Mouse (Mus musculus) lung, embryonic 15.5 days (tissue): ENCODE results near the gene Wdr83os. TPM values are rescaled to one million over a fixed set of nuclear protein-coding genes. Genes with fewer than 3 reads are reported as not detected.
"Not testable (repeated sequence)": the region's sequence is repeated elsewhere in the genome, so short reads cannot be mapped to it uniquely, and the experiment has no call there.

ENCODE experiments used
- ATAC-seq: fragments of 200-750 bp; cut with Nextera tagmentation; 2 replicates; pipeline ENCODE4 v1.8.0; 2017; ENCODE audit warnings: moderate number of reproducible peaks, borderline replicate concordance; ENCODE audit not compliant: low FRiP score, low TSS enrichment; ENCODE audit errors: extremely low read depth
- H3K27ac ChIP-seq: fragments of 300-500 bp; sonication (generic); 2 replicates; pipeline ENCODE4 v1.5.1; 2015; ENCODE audit warnings: moderate library complexity, mild to moderate bottlenecking, inconsistent platforms
- H3K27me3 ChIP-seq: fragments of 300-500 bp; sonication (generic); 2 replicates; pipeline ENCODE4 v1.6.1; 2015; ENCODE audit warnings: inconsistent platforms
- H3K36me3 ChIP-seq: fragments of 300-500 bp; sonication (generic); 2 replicates; pipeline ENCODE4 v1.6.1; 2015; ENCODE audit warnings: inconsistent platforms
- H3K4me1 ChIP-seq: fragments of 300-500 bp; sonication (generic); 2 replicates; pipeline ENCODE4 v1.6.1; 2015; ENCODE audit warnings: inconsistent platforms
- H3K4me2 ChIP-seq: fragments of 300-500 bp; sonication (generic); 2 replicates; pipeline ENCODE4 v1.6.1; 2015; ENCODE audit warnings: inconsistent platforms, mild to moderate bottlenecking, moderate library complexity
- H3K4me3 ChIP-seq: fragments of 300-500 bp; sonication (generic); 2 replicates; pipeline ENCODE4 v1.5.1; 2015; ENCODE audit warnings: mild to moderate bottlenecking, inconsistent platforms
- H3K9ac ChIP-seq: fragments of 300-500 bp; sonication (generic); 2 replicates; pipeline ENCODE4 v1.6.1; 2015; ENCODE audit warnings: inconsistent platforms
- H3K9me3 ChIP-seq: fragments of 300-500 bp; sonication (generic); 2 replicates; pipeline ENCODE4 v1.6.1; 2016; ENCODE audit warnings: inconsistent platforms
- WGBS: fragments of 180-500 bp; shearing (Covaris S2); methylation state at CpG from one replicate; pipeline ENCODE4 v1.1.7; 2015; 5-methylcytosine and 5-hydroxymethylcytosine counted together
- polyA plus RNA-seq: library from polyadenylated mRNA; unstranded; fragments of >200 nt; fragmentation: Nextera tagmentation; extraction: Ambion mirVana; gene quantifications from 2 replicates; pipeline ENCODE4 v1.2.1, GENCODE M21; 2015

Wdr83os gene
- polyA plus RNA-seq, 1 experiment from 2014 or later = 140 TPM

- H3K4me1 ChIP-seq = peaks cover 18% of the 10 kb centered on the region
- H3K27ac ChIP-seq = no peak overlapping the region
- no peak overlapping the region for H3K4me3 ChIP-seq
- no peak overlapping the region for H3K9ac ChIP-seq
- 78% methylated on average over 10 of the region's 10 CpGs for WGBS
- ATAC-seq = no peak
- peaks cover 40% of the 10 kb centered on the region for H3K36me3 ChIP-seq
- no peak overlapping the region for H3K4me2 ChIP-seq
- no peaks in the 10 kb centered on the region for H3K27me3 ChIP-seq
- H3K9me3 ChIP-seq = no peaks in the 10 kb centered on the region
Measured at GRCm38 (mm10) chr8:85074167-85074566, 6.4 kb upstream of the Wdr83os start.

GRCm38 (mm10) chr8:85074617-85075016 is 5.9 kb upstream of the Wdr83os start:
- peaks cover 40% of the 10 kb centered on the region for H3K36me3 ChIP-seq
- ATAC-seq = no peak
- peaks cover 18% of the 10 kb centered on the region for H3K4me1 ChIP-seq
- no peak overlapping the region for H3K9ac ChIP-seq
- H3K4me2 ChIP-seq = no peak overlapping the region
- H3K27ac ChIP-seq = no peak overlapping the region
- H3K27me3 ChIP-seq = no peaks in the 10 kb centered on the region
- no peak overlapping the region for H3K4me3 ChIP-seq
- 85% methylated on average over 10 of the region's 10 CpGs for WGBS
- H3K9me3 ChIP-seq = no peaks in the 10 kb centered on the region

GRCm38 (mm10) chr8:85076001-85076400 is 4.5 kb upstream of the Wdr83os start:
- WGBS = 74% methylated on average over 9 of the region's 9 CpGs
- Histone ChIP-seq H3K4me2 (no peak overlapping the region), H3K4me3 (no peak overlapping the region), H3K27me3 (no peaks in the 10 kb centered on the region), H3K27ac (no peak overlapping the region), H3K4me1 (peaks cover 14% of the 10 kb centered on the region), H3K9ac (no peak overlapping the region), H3K36me3 (peaks cover 40% of the 10 kb centered on the region), H3K9me3 (no peaks in the 10 kb centered on the region)
- no peak for ATAC-seq

GRCm38 (mm10) chr8:85076993-85077392 is 3.5 kb upstream of the Wdr83os start:
- Histone ChIP-seq H3K27ac (no peak overlapping the region), H3K4me2 (no peak overlapping the region), H3K4me3 (no peak overlapping the region), H3K36me3 (peaks cover 40% of the 10 kb centered on the region), H3K4me1 (peaks cover 17% of the 10 kb centered on the region), H3K9me3 (no peaks in the 10 kb centered on the region), H3K27me3 (no peaks in the 10 kb centered on the region), H3K9ac (no peak overlapping the region)
- ATAC-seq = no peak
- 0% methylated on average over 2 of the region's 2 CpGs for WGBS

- no peak for ATAC-seq
- Histone ChIP-seq H3K4me1 (peaks cover 23% of the 10 kb centered on the region), H3K36me3 (peaks cover 23% of the 10 kb centered on the region), H3K4me2 (peak overlapping the region; percentile 84), H3K4me3 (peak overlapping the region; percentile 74), H3K27ac (0 out of 2 replicates have a peak overlapping the region, but pooled peaks have one; percentile 89), H3K27me3 (no peaks in the 10 kb centered on the region), H3K9me3 (no peaks in the 10 kb centered on the region), H3K9ac (peak overlapping the region; percentile 83)
- WGBS = under 1% methylated on average over 25 of the region's 25 CpGs
Measured at GRCm38 (mm10) chr8:85080214-85080531, 367 bp upstream of the Wdr83os start.

GRCm38 (mm10) chr8:85081216-85081555 is 646 bp downstream of the Wdr83os start, which contains the start of gene Wdr83:
Gene Wdr83, minus strand, starts transcription at chr8:85081306.
- Histone ChIP-seq H3K9ac (peak within 1 kb of the TSS; percentile 83), H3K36me3 (peaks cover 18% of the 10 kb centered on the region), H3K27ac (peak within 1 kb of the TSS; percentile 89), H3K9me3 (no peaks in the 10 kb centered on the region), H3K4me1 (peaks cover 23% of the 10 kb centered on the region), H3K4me2 (peak within 1 kb of the TSS; percentile 84), H3K4me3 (peak within 1 kb of the TSS; percentile 74), H3K27me3 (no peaks in the 10 kb centered on the region)
- ATAC-seq = peak; percentile 52
- 3% methylated on average over 9 of the region's 9 CpGs for WGBS

GRCm38 (mm10) chr8:85082169-85082568 is 1.6 kb downstream of the Wdr83os start:
- H3K4me2 ChIP-seq = peak overlapping the region; percentile 84; the same call in 1 of the 2 replicates
- H3K27ac ChIP-seq, H3K27me3 ChIP-seq, H3K4me3 ChIP-seq, H3K9me3 ChIP-seq, H3K9ac ChIP-seq, ATAC-seq: not testable (repeated sequence)
- 88% methylated on average over 4 of the region's 4 CpGs for WGBS
- H3K36me3 ChIP-seq = peaks cover 18% of the 10 kb centered on the region
- H3K4me1 ChIP-seq = peaks cover 23% of the 10 kb centered on the region

GRCm38 (mm10) chr8:85083108-85083813 is 2.7 kb downstream of the Wdr83os start, which contains the start of gene Man2b1:
Gene Man2b1, plus strand, starts transcription at chr8:85083270.
- Histone ChIP-seq H3K27ac (0 out of 2 replicates have a peak within 1 kb of the TSS, but pooled peaks have one; percentile 49), H3K36me3 (peaks cover 23% of the 10 kb centered on the region), H3K4me2 (peak within 1 kb of the TSS; percentile 93), H3K4me1 (peaks cover 23% of the 10 kb centered on the region), H3K4me3 (peak within 1 kb of the TSS; percentile 76), H3K9me3 (no peaks in the 10 kb centered on the region), H3K9ac (peak within 1 kb of the TSS; percentile 68), H3K27me3 (no peaks in the 10 kb centered on the region)
- peak; percentile 91 for ATAC-seq
- WGBS = under 1% methylated on average over 30 of the region's 30 CpGs

- peaks cover 29% of the 10 kb centered on the region for H3K36me3 ChIP-seq
- no peak overlapping the region for H3K27ac ChIP-seq
- no peak overlapping the region for H3K4me3 ChIP-seq
- peaks cover 23% of the 10 kb centered on the region for H3K4me1 ChIP-seq
- no peaks in the 10 kb centered on the region for H3K9me3 ChIP-seq
- 88% methylated on average over 8 of the region's 8 CpGs for WGBS
- H3K4me2 ChIP-seq = no peak overlapping the region
- H3K27me3 ChIP-seq = no peaks in the 10 kb centered on the region
- ATAC-seq = no peak
- H3K9ac ChIP-seq = no peak overlapping the region
Measured at GRCm38 (mm10) chr8:85084633-85085032, 4.1 kb downstream of the Wdr83os start.

GRCm38 (mm10) chr8:85086238-85086637 is 5.7 kb downstream of the Wdr83os start:
- Histone ChIP-seq H3K4me3 (no peak overlapping the region), H3K36me3 (peaks cover 32% of the 10 kb centered on the region), H3K9ac (no peak overlapping the region), H3K9me3 (no peaks in the 10 kb centered on the region), H3K27ac (no peak overlapping the region), H3K4me1 (peaks cover 23% of the 10 kb centered on the region), H3K4me2 (no peak overlapping the region), H3K27me3 (no peaks in the 10 kb centered on the region)
- no peak for ATAC-seq
- WGBS = 80% methylated on average over 3 of the region's 3 CpGs

- no peak overlapping the region for H3K9ac ChIP-seq
- H3K4me2 ChIP-seq = no peak overlapping the region
- H3K27me3 ChIP-seq = no peaks in the 10 kb centered on the region
- H3K9me3 ChIP-seq = no peaks in the 10 kb centered on the region
- H3K4me3 ChIP-seq = no peak overlapping the region
- H3K4me1 ChIP-seq = peaks cover 4% of the 10 kb centered on the region
- peaks cover 39% of the 10 kb centered on the region for H3K36me3 ChIP-seq
- ATAC-seq = no peak
- WGBS = 76% methylated on average over 2 of the region's 2 CpGs
- no peak overlapping the region for H3K27ac ChIP-seq
Measured at GRCm38 (mm10) chr8:85088771-85089170, 8.2 kb downstream of the Wdr83os start.

GRCm38 (mm10) chr8:85090856-85091255 is 10.3 kb downstream of the Wdr83os start:
- no peak overlapping the region for H3K27ac ChIP-seq
- H3K4me2 ChIP-seq = no peak overlapping the region
- H3K9ac ChIP-seq = no peak overlapping the region
- H3K27me3 ChIP-seq = no peaks in the 10 kb centered on the region
- H3K36me3 ChIP-seq = peaks cover 49% of the 10 kb centered on the region
- H3K4me3 ChIP-seq = no peak overlapping the region
- no peak for ATAC-seq
- no peaks in the 10 kb centered on the region for H3K4me1 ChIP-seq
- no peaks in the 10 kb centered on the region for H3K9me3 ChIP-seq
- whole genome bisulfite sequencing = 79% methylated on average over 11 of the region's 11 CpGs
